Mouse (Mus musculus) heart, embryonic 11.5 days (tissue): ENCODE data around the gene Ggps1. TPM values are rescaled to one million over a fixed set of nuclear protein-coding genes. Genes with fewer than 3 reads are reported as not detected.

Experiments used
- ATAC-seq: fragments of 200-750 bp; cut with Nextera tagmentation; replicated peaks from 2 replicates; pipeline ENCODE4 v1.8.0; 2017; ENCODE audit warnings: moderate library complexity; ENCODE audit not compliant: insufficient number of reproducible peaks, low FRiP score, low TSS enrichment
- H3K27ac ChIP-seq: fragments of 300-500 bp; sonication (generic); 2 replicates; pipeline ENCODE4 v1.5.1; 2014; ENCODE audit warnings: mild to moderate bottlenecking, low read depth, low read length
- H3K27me3 ChIP-seq: fragments of 300-500 bp; sonication (generic); 2 replicates; pipeline ENCODE4 v1.6.1; 2014; ENCODE audit warnings: mild to moderate bottlenecking, low read length, mixed read lengths; ENCODE audit not compliant: control insufficient read depth, insufficient read depth
- H3K36me3 ChIP-seq: fragments of 300-500 bp; sonication (generic); 2 replicates; pipeline ENCODE4 v1.6.1; 2014; ENCODE audit warnings: mild to moderate bottlenecking, low read length, moderate library complexity, mixed read lengths; ENCODE audit not compliant: control insufficient read depth, insufficient read depth
- H3K4me1 ChIP-seq: fragments of 300-500 bp; sonication (generic); 2 replicates; pipeline ENCODE4 v1.6.1; 2014; ENCODE audit warnings: low read length; ENCODE audit not compliant: control insufficient read depth, insufficient read depth
- H3K4me2 ChIP-seq: fragments of 300-500 bp; sonication (generic); 2 replicates; pipeline ENCODE4 v1.6.1; 2014; ENCODE audit warnings: mild to moderate bottlenecking, moderate library complexity
- H3K4me3 ChIP-seq: fragments of 300-500 bp; sonication (generic); 2 replicates; pipeline ENCODE4 v1.5.1; 2014; ENCODE audit warnings: low read depth, low read length
- H3K9ac ChIP-seq: fragments of 300-500 bp; sonication (generic); 2 replicates; pipeline ENCODE4 v1.6.1; 2014; ENCODE audit warnings: mild to moderate bottlenecking, low read depth, low read length, moderate library complexity
- H3K9me3 ChIP-seq: fragments of 300-500 bp; sonication (generic); replicated peaks from 2 replicates; pipeline ENCODE4 v1.6.1; 2016; ENCODE audit warnings: low read length; ENCODE audit not compliant: control insufficient read depth
- WGBS: fragments of 180-500 bp; shearing (Covaris S2); extraction: QIAGEN DNeasy Blood & Tissue Kit; methylation state at CpG from one replicate; pipeline ENCODE4 v1.1.7; 2014; ENCODE audit not compliant: insufficient replicate concordance; 5-methylcytosine and 5-hydroxymethylcytosine counted together
- polyA plus RNA-seq: library from polyadenylated mRNA; unstranded; fragments of >200 nt; fragmentation: Nextera tagmentation; extraction: Ambion mirVana; gene quantifications from 2 replicates; pipeline ENCODE4 v1.2.1, GENCODE M21; 2014

Gene Ggps1
- polyA plus RNA-seq, 1 experiment from 2014 or later = 41.8 TPM

- Histone ChIP-seq H3K4me1 (no peaks in the 10 kb centered on the region), H3K27ac (no peak overlapping the region), H3K27me3 (no peaks in the 10 kb centered on the region), H3K9me3 (no peaks in the 10 kb centered on the region), H3K9ac (no peak overlapping the region), H3K4me2 (no peak overlapping the region), H3K36me3 (peaks cover 9% of the 10 kb centered on the region), H3K4me3 (no peak overlapping the region)
- 92% methylated on average over 4 of the region's 4 CpGs for WGBS
- no peak for ATAC-seq
Measured at GRCm38 (mm10) chr13:14014540-14014939, 48.7 kb downstream of the Ggps1 start.

- H3K9ac ChIP-seq = no peak overlapping the region
- H3K27ac ChIP-seq = no peak overlapping the region
- H3K4me2 ChIP-seq = no peak overlapping the region
- H3K4me1 ChIP-seq = no peaks in the 10 kb centered on the region
- ATAC-seq = no peak
- peaks cover 12% of the 10 kb centered on the region for H3K36me3 ChIP-seq
- no peaks in the 10 kb centered on the region for H3K9me3 ChIP-seq
- no peak overlapping the region for H3K4me3 ChIP-seq
- WGBS = 92% methylated on average over 2 of the region's 2 CpGs
- no peaks in the 10 kb centered on the region for H3K27me3 ChIP-seq
Measured at GRCm38 (mm10) chr13:14014001-14014400, 49.3 kb downstream of the Ggps1 start.

- Histone ChIP-seq H3K4me2 (no peak overlapping the region), H3K4me3 (no peak overlapping the region), H3K27me3 (no peaks in the 10 kb centered on the region), H3K9ac (no peak overlapping the region), H3K27ac (no peak overlapping the region), H3K36me3 (peaks cover 18% of the 10 kb centered on the region), H3K9me3 (no peaks in the 10 kb centered on the region), H3K4me1 (no peaks in the 10 kb centered on the region)
- no peak for ATAC-seq
- 95% methylated on average over 4 of the region's 4 CpGs for WGBS
Measured at GRCm38 (mm10) chr13:14011454-14011995, 51.8 kb downstream of the Ggps1 start.

GRCm38 (mm10) chr13:14006056-14006455 is 57.2 kb downstream of the Ggps1 start:
- no peak overlapping the region for H3K4me3 ChIP-seq
- peaks cover 21% of the 10 kb centered on the region; the same call in 1 of the 2 replicates for H3K36me3 ChIP-seq
- ATAC-seq = no peak
- 66% methylated on average over 2 of the region's 2 CpGs for WGBS
- H3K27me3 ChIP-seq = no peaks in the 10 kb centered on the region
- no peak overlapping the region for H3K4me2 ChIP-seq
- no peaks in the 10 kb centered on the region for H3K4me1 ChIP-seq
- H3K9me3 ChIP-seq = no peaks in the 10 kb centered on the region
- no peak overlapping the region for H3K9ac ChIP-seq
- H3K27ac ChIP-seq = no peak overlapping the region

- H3K4me3 ChIP-seq = no peak overlapping the region
- no peaks in the 10 kb centered on the region for H3K9me3 ChIP-seq
- peaks cover 21% of the 10 kb centered on the region; the same call in 1 of the 2 replicates for H3K36me3 ChIP-seq
- no peak overlapping the region for H3K9ac ChIP-seq
- ATAC-seq = no peak
- no peaks in the 10 kb centered on the region for H3K4me1 ChIP-seq
- H3K4me2 ChIP-seq = no peak overlapping the region
- H3K27ac ChIP-seq = no peak overlapping the region
- H3K27me3 ChIP-seq = no peaks in the 10 kb centered on the region
- 81% methylated on average over 5 of the region's 5 CpGs for WGBS
Measured at GRCm38 (mm10) chr13:14004999-14005398, 58.3 kb downstream of the Ggps1 start.

GRCm38 (mm10) chr13:14004086-14004485 is 59.2 kb downstream of the Ggps1 start:
- Histone ChIP-seq H3K27me3 (no peaks in the 10 kb centered on the region), H3K4me1 (no peaks in the 10 kb centered on the region), H3K4me2 (no peak overlapping the region), H3K9me3 (no peaks in the 10 kb centered on the region), H3K36me3 (peaks cover 20% of the 10 kb centered on the region), H3K4me3 (no peak overlapping the region), H3K9ac (no peak overlapping the region), H3K27ac (no peak overlapping the region)
- WGBS = 85% methylated on average over 4 of the region's 4 CpGs
- ATAC-seq = no peak

- Histone ChIP-seq H3K9me3 (no peaks in the 10 kb centered on the region), H3K27me3 (no peaks in the 10 kb centered on the region), H3K4me3 (no peak overlapping the region), H3K9ac (no peak overlapping the region), H3K36me3 (peaks cover 19% of the 10 kb centered on the region), H3K4me2 (no peak overlapping the region), H3K27ac (no peak overlapping the region), H3K4me1 (no peaks in the 10 kb centered on the region)
- 86% methylated on average over 2 of the region's 2 CpGs for WGBS
- ATAC-seq = no peak
Measured at GRCm38 (mm10) chr13:14002706-14003105, 60.6 kb downstream of the Ggps1 start.

Other genes with a start within 250 kb of the Ggps1 start
- gene B3galnt2, start 109.0 kb downstream of the Ggps1 start, polyA plus RNA-seq = 23.1 and 23.5 TPM in 2 replicates
- gene Tbce, start 23.9 kb downstream of the Ggps1 start, polyA plus RNA-seq = 41.7 and 42.9 TPM in 2 replicates
- gene Arid4b, start 256 bp downstream of the Ggps1 start, polyA plus RNA-seq = 42.7 and 53.2 TPM in 2 replicates